Mouse (Mus musculus) CH12.LX (cell line): ENCODE measurements at regions not wholly inside any gene's neighbourhood (a gene's known extent, or its start where the extent isn't known, plus 50 kb on each side); places are given as distances from the start of the nearest gene placed in this dataset.

ENCODE experiments used
- DNase-seq: peaks from one replicate; pipeline ENCODE4 v3.0.0-alpha.2; 2013; ENCODE audit errors: extremely low read depth
- H3K27ac ChIP-seq: 2 replicates; pipeline ENCODE4 v1.5.1; 2012; ENCODE audit warnings: low read depth, mild to moderate bottlenecking, control low read depth, moderate library complexity; ENCODE audit not compliant: insufficient read depth
- H3K27me3 ChIP-seq: replicated peaks from 2 replicates; pipeline ENCODE3; 2012; ENCODE audit warnings: inconsistent platforms
- H3K36me3 ChIP-seq, 2 experiments: replicated peaks in 1 of 2; 2 replicates each; pipeline versions ENCODE3 to v1.6.1; 2012; ENCODE audit warnings: inconsistent platforms in 1 of 2, low read length in 1 of 2, mild to moderate bottlenecking in 1 of 2, mixed read lengths in 1 of 2, moderate library complexity in 1 of 2; ENCODE audit not compliant: control insufficient read depth in 1 of 2, insufficient read depth in 1 of 2
- H3K4me1 ChIP-seq, 2 experiments: 2 replicates each; pipeline ENCODE4 v1.6.1; 2012; ENCODE audit warnings: inconsistent platforms in 1 of 2, moderate library complexity in 1 of 2; ENCODE audit not compliant: insufficient read depth in 2 of 2, control insufficient read depth in 1 of 2
- H3K4me2 ChIP-seq: 2 replicates; pipeline ENCODE4 v1.6.1; 2012; ENCODE audit warnings: low read depth, mild to moderate bottlenecking, control low read depth; ENCODE audit not compliant: poor library complexity, insufficient read depth, severe bottlenecking
- H3K4me3 ChIP-seq, 3 experiments: fragments of 150-350 bp in 1 of 3; sonication (generic) in 1 of 3; replicated peaks in 1 of 3; 2 replicates each; pipeline versions ENCODE3 to v1.5.1; 2011 to 2012; ENCODE audit warnings: low read depth in 2 of 3, low read length in 2 of 3, mild to moderate bottlenecking in 2 of 3, moderate library complexity in 2 of 3, control low read depth in 1 of 3, improper control_type of control experiment in 1 of 3, inconsistent platforms in 1 of 3, mixed read lengths in 1 of 3; ENCODE audit not compliant: poor library complexity in 1 of 3
- H3K79me2 ChIP-seq: replicated peaks from 2 replicates; pipeline ENCODE4 v1.6.1; 2012; ENCODE audit warnings: mild to moderate bottlenecking, moderate library complexity; ENCODE audit not compliant: control insufficient read depth, poor library complexity, insufficient read depth, severe bottlenecking; ENCODE audit errors: extremely low read depth
- H3K9ac ChIP-seq: 2 replicates; pipeline ENCODE4 v1.6.1; 2012; ENCODE audit warnings: low read depth, mild to moderate bottlenecking, control low read depth, moderate library complexity; ENCODE audit not compliant: insufficient read depth
- H3K9me3 ChIP-seq: replicated peaks from 2 replicates; pipeline ENCODE3; 2012; ENCODE audit warnings: low read length, inconsistent platforms, mixed read lengths
- BHLHE40 ChIP-seq: IDR thresholded peaks from 2 replicates; pipeline ENCODE4 v1.6.1; 2011; ENCODE audit warnings: mild to moderate bottlenecking, low read depth, low read length, improper control_type of control experiment
- ELF1 ChIP-seq: IDR thresholded peaks from 2 replicates; pipeline ENCODE4 v1.6.1; 2014; ENCODE audit warnings: low read depth, mild to moderate bottlenecking, inconsistent platforms, low read length, improper control_type of control experiment
- EP300 ChIP-seq: IDR thresholded peaks from 2 replicates; pipeline ENCODE4 v1.6.1; 2011; ENCODE audit warnings: low read length, improper control_type of control experiment
- ETS1 ChIP-seq: conservative IDR thresholded peaks from 2 replicates; pipeline ENCODE4 v1.6.1; 2012; ENCODE audit warnings: low read depth, mild to moderate bottlenecking, inconsistent platforms, low read length, improper control_type of control experiment, moderate library complexity
- IRF4 ChIP-seq: IDR thresholded peaks from 2 replicates; pipeline ENCODE4 v1.6.1; 2014; ENCODE audit warnings: low read depth, mild to moderate bottlenecking, inconsistent platforms, low read length, improper control_type of control experiment
- JUN ChIP-seq: IDR thresholded peaks from 2 replicates; pipeline ENCODE4 v1.6.1; 2011; ENCODE audit warnings: low read depth, mild to moderate bottlenecking, low read length, improper control_type of control experiment, moderate library complexity; ENCODE audit not compliant: insufficient read depth
- JUND ChIP-seq: conservative IDR thresholded peaks from 2 replicates; pipeline ENCODE4 v1.6.1; 2011; ENCODE audit warnings: low read depth, low read length, improper control_type of control experiment
- MAFK ChIP-seq: IDR thresholded peaks from 2 replicates; pipeline ENCODE4 v1.6.1; 2011; ENCODE audit warnings: low read length, improper control_type of control experiment; ENCODE audit not compliant: insufficient replicate concordance
- MEF2A ChIP-seq: IDR thresholded peaks from 2 replicates; pipeline ENCODE4 v1.6.1; 2014; ENCODE audit warnings: low read depth, mild to moderate bottlenecking, inconsistent platforms, low read length, improper control_type of control experiment, borderline replicate concordance
- MYC ChIP-seq: IDR thresholded peaks from 2 replicates; pipeline ENCODE4 v1.6.1; 2011; ENCODE audit warnings: low read depth, mild to moderate bottlenecking, improper control_type of control experiment, low read length
- NELFE ChIP-seq: IDR thresholded peaks from 2 replicates; pipeline ENCODE4 v1.6.1; 2011; ENCODE audit warnings: low read depth, low read length, improper control_type of control experiment
- PAX5 ChIP-seq: IDR thresholded peaks from 2 replicates; pipeline ENCODE4 v1.6.1; 2012; ENCODE audit warnings: low read length, inconsistent platforms, mixed read lengths
- POLR2A ChIP-seq: IDR thresholded peaks from 2 replicates; pipeline ENCODE4 v1.6.1; 2011; ENCODE audit warnings: low read depth, mild to moderate bottlenecking, improper control_type of control experiment, low read length
- POLR2AphosphoS2 ChIP-seq: IDR thresholded peaks from 2 replicates; pipeline ENCODE4 v1.6.1; 2011; ENCODE audit warnings: low read depth, low read length, improper control_type of control experiment
- RAD21 ChIP-seq: IDR thresholded peaks from 2 replicates; pipeline ENCODE4 v1.6.1; 2011; ENCODE audit warnings: low read depth, mild to moderate bottlenecking, low read length, improper control_type of control experiment, moderate library complexity
- SMC3 ChIP-seq: IDR thresholded peaks from 2 replicates; pipeline ENCODE4 v1.6.1; 2011; ENCODE audit warnings: low read depth, low read length, improper control_type of control experiment
- UBTF ChIP-seq: IDR thresholded peaks from 2 replicates; pipeline ENCODE4 v1.6.1; 2012; ENCODE audit warnings: low read depth, mild to moderate bottlenecking, inconsistent platforms, low read length, improper control_type of control experiment, moderate library complexity
- USF1 ChIP-seq: IDR thresholded peaks from 2 replicates; pipeline ENCODE4 v1.6.1; 2014; ENCODE audit warnings: low read depth, mild to moderate bottlenecking, inconsistent platforms, low read length, improper control_type of control experiment
- ZNF384 ChIP-seq: IDR thresholded peaks from 2 replicates; pipeline ENCODE4 v1.6.1; 2012; ENCODE audit warnings: low read depth, low read length, improper control_type of control experiment, inconsistent platforms
- dilution Hi-C: fragments of 300-500 bp; cut with MboI; formaldehyde crosslinking; loops from 2 replicates; pipeline ENCODE4 v1.14.3; 2020; ENCODE audit warnings: low sequenced_read_pairs; ENCODE audit not compliant: extremely low pct_unique_long_range_greater_than_20kb, extremely low pct_ligation_motif_present
- in situ Hi-C: fragments of 300-500 bp; cut with MboI; formaldehyde crosslinking; loops from 3 replicates; pipeline ENCODE4 v1.14.3; 2019; ENCODE audit warnings: low sequenced_read_pairs, low pct_ligation_motif_present, low pct_unique_long_range_greater_than_20kb, mixed read lengths

DNA sequence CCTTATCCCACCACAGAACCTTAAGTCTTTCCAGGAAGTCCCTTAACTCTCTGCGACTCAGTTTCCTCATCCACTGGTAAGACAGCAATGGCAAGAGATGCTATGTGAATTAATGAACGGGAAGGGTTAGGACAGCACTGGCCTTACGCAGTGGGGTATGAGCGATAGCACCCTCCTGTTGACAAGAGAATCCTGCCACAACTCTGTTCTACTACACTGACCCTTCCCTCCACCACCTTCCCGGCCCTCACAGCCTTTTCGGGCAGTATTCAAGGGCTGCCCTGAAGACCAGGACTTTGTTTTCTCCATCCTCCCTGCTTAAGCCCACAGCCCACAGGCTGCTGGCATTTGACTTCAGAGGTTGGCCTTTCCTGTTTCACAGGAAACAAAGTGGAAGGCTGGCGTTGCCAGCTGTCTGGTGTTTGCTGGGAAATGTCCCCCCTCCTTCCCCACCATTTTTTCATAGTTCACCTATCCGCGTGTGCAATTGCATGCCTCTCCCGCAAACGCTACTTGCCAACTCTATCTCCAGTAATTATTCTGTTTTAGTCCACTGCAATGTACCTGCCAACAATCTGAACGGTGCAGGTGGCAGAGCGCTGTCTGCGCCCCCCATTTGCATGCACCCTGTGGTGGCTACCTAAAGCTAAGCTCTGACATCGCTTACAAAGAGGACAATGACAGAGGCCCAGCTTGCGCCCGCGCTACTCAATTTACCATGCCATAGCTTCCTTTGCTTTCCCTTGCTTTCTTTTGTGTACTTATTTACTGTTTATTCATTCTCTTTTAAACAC is 251.2 kb upstream of the Sp8 start:
- Histone ChIP-seq H3K27ac (no peak overlapping the region), H3K27me3 (no peaks in the 10 kb centered on the region), H3K79me2 (no peaks in the 10 kb centered on the region), H3K9ac (no peak overlapping the region), H3K4me1 (no peaks in the 10 kb centered on the region), H3K4me3 (no peak overlapping the region), H3K9me3 (no peaks in the 10 kb centered on the region), H3K4me2 (no peak overlapping the region), H3K36me3 (no peaks in the 10 kb centered on the region)
- dilution Hi-C loops (no loop called here), in situ Hi-C loops (no loop called here)
- no peak for TF ChIP-seq BHLHE40
- TF ChIP-seq UBTF: no peak
- no peak for TF ChIP-seq ZNF384
- no peak for TF ChIP-seq SMC3
- no peak for TF ChIP-seq MYC
- TF ChIP-seq ELF1: no peak
- DNase-seq: no peak

GRCm38 (mm10) chr12:118583829-118584628 is 262.1 kb upstream of the Sp8 start:
- no peak for DNase-seq
- Histone ChIP-seq H3K36me3 (no peaks in the 10 kb centered on the region), H3K27me3 (no peaks in the 10 kb centered on the region), H3K4me1 (no peaks in the 10 kb centered on the region), H3K79me2 (no peaks in the 10 kb centered on the region), H3K4me2 (no peak overlapping the region), H3K9ac (no peak overlapping the region), H3K4me3 (no peak overlapping the region), H3K27ac (no peak overlapping the region), H3K9me3 (no peaks in the 10 kb centered on the region)
- TF ChIP-seq EP300 (no peak), POLR2AphosphoS2 (no peak), JUND (no peak), USF1 (no peak), JUN (no peak)
- dilution Hi-C loops: no loop called here
- in situ Hi-C loops: no loop called here

- in situ Hi-C loops (no loop called here), dilution Hi-C loops (no loop called here)
- no peak overlapping the region for H3K4me3 ChIP-seq
- no peaks in the 10 kb centered on the region for H3K9me3 ChIP-seq
- peaks cover 0 to 4% of the 10 kb centered on the region in 2 experiments; a peak in 1 of 4 replicates for H3K4me1 ChIP-seq
- H3K4me2 ChIP-seq: no peak overlapping the region
- no peak for DNase-seq
- H3K9ac ChIP-seq: no peak overlapping the region
- TF ChIP-seq EP300: no peak
- no peak for TF ChIP-seq IRF4
- TF ChIP-seq POLR2A: no peak
- TF ChIP-seq NELFE: no peak
- TF ChIP-seq SMC3: no peak
- TF ChIP-seq PAX5: no peak
- TF ChIP-seq MAFK: no peak
- TF ChIP-seq JUN: no peak
- TF ChIP-seq MEF2A: no peak
- no peak for TF ChIP-seq USF1
- no peak for TF ChIP-seq BHLHE40
- no peak for TF ChIP-seq ETS1
- no peak for TF ChIP-seq RAD21
- no peaks in the 10 kb centered on the region for H3K27me3 ChIP-seq
- H3K79me2 ChIP-seq: no peaks in the 10 kb centered on the region
- no peak overlapping the region for H3K27ac ChIP-seq
- no peaks in the 10 kb centered on the region for H3K36me3 ChIP-seq
Measured at GRCm38 (mm10) chr12:118569811-118570210, 268.6 kb upstream of the Sp4 start.
